Mouse (Mus musculus) heart, embryonic 16.5 days (tissue): ENCODE results near the gene Tmem182. TPM values are rescaled to one million over a fixed set of nuclear protein-coding genes. Genes with fewer than 3 reads are reported as not detected.
A peak's percentile ranks its signal among the peaks of the same experiment; 100 is the strongest.

Source experiments
- ATAC-seq: fragments of 200-750 bp; cut with Nextera tagmentation; replicated peaks from 2 replicates; pipeline ENCODE4 v1.8.0; 2017; ENCODE audit warnings: moderate number of reproducible peaks; ENCODE audit not compliant: insufficient read depth, low FRiP score; ENCODE audit errors: extremely low read depth
- H3K27ac ChIP-seq: fragments of 300-500 bp; sonication (generic); 2 replicates; pipeline ENCODE4 v1.5.1; 2014; ENCODE audit warnings: mild to moderate bottlenecking, low read length, control low read depth, moderate library complexity
- H3K27me3 ChIP-seq: fragments of 300-500 bp; sonication (generic); 2 replicates; pipeline ENCODE4 v1.6.1; 2014; ENCODE audit warnings: low read length, mixed read lengths; ENCODE audit not compliant: control insufficient read depth, insufficient read depth
- H3K36me3 ChIP-seq: fragments of 300-500 bp; sonication (generic); 2 replicates; pipeline ENCODE4 v1.6.1; 2014; ENCODE audit not compliant: control insufficient read depth, insufficient read depth
- H3K4me1 ChIP-seq: fragments of 300-500 bp; sonication (generic); 2 replicates; pipeline ENCODE4 v1.6.1; 2014; ENCODE audit warnings: low read length, mixed read lengths; ENCODE audit not compliant: control insufficient read depth, insufficient read depth
- H3K4me2 ChIP-seq: fragments of 300-500 bp; sonication (generic); 2 replicates; pipeline ENCODE4 v1.6.1; 2014; ENCODE audit warnings: low read depth, mild to moderate bottlenecking, control low read depth, low read length
- H3K4me3 ChIP-seq: fragments of 300-500 bp; sonication (generic); 2 replicates; pipeline ENCODE4 v1.5.1; 2014; ENCODE audit warnings: mild to moderate bottlenecking, control low read depth, low read length
- H3K9ac ChIP-seq: fragments of 300-500 bp; sonication (generic); 2 replicates; pipeline ENCODE4 v1.6.1; 2014; ENCODE audit warnings: low read length, control low read depth
- H3K9me3 ChIP-seq: fragments of 300-500 bp; sonication (generic); replicated peaks from 2 replicates; pipeline ENCODE4 v1.6.1; 2016; ENCODE audit warnings: low read length; ENCODE audit not compliant: control insufficient read depth
- WGBS: fragments of 180-500 bp; shearing (Covaris S2); extraction: QIAGEN DNeasy Blood & Tissue Kit; methylation state at CpG from one replicate; pipeline ENCODE4 v1.1.7; 2014; 5-methylcytosine and 5-hydroxymethylcytosine counted together
- polyA plus RNA-seq: library from polyadenylated mRNA; unstranded; fragments of >200 nt; fragmentation: Nextera tagmentation; extraction: Ambion mirVana; gene quantifications from 2 replicates; pipeline ENCODE4 v1.2.1, GENCODE M21; 2015

The Tmem182 gene
- polyA plus RNA-seq = 49.7 and 58.2 TPM in 2 replicates

DNA sequence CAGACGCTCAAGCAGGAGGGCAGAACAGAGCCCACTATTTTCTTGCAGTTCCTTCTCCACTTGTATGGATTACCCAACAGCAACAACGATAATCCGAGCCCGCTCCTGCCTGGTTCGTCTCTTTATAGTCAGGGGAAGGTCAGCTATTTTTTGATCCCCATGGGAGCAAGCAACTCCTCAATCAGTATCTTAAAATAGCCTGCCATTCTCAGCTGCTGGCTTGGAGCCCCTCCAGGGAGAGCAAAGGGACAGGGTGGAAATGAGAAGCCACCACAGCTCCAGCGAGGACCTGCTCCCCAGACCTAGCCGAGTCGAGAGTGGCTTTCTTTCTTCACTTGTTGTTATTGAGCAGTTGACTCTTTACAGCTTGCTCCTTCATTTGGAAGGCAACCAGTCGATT, at the start of gene Tmem182:
Gene Tmem182, plus strand, starts transcription at position 251 of the 400 bp plus-strand sequence.
- no peaks in the 10 kb centered on the region for H3K9me3 ChIP-seq
- peak within 1 kb of the TSS; percentile 67 for H3K9ac ChIP-seq
- H3K27me3 ChIP-seq = no peaks in the 10 kb centered on the region
- peak within 1 kb of the TSS; percentile 96 for H3K27ac ChIP-seq
- H3K4me1 ChIP-seq = peaks cover 10% of the 10 kb centered on the region
- peak; percentile 91 for ATAC-seq
- 32% methylated on average over 9 of the region's 9 CpGs for WGBS
- H3K36me3 ChIP-seq = no peaks in the 10 kb centered on the region
- peak within 1 kb of the TSS; percentile 49 for H3K4me3 ChIP-seq
- peak within 1 kb of the TSS; percentile 55 for H3K4me2 ChIP-seq

- Histone ChIP-seq H3K9ac (no peak overlapping the region), H3K4me3 (no peak overlapping the region), H3K27ac (no peak overlapping the region), H3K4me1 (no peaks in the 10 kb centered on the region), H3K36me3 (no peaks in the 10 kb centered on the region), H3K27me3 (no peaks in the 10 kb centered on the region), H3K9me3 (no peaks in the 10 kb centered on the region), H3K4me2 (no peak overlapping the region)
- ATAC-seq = no peak
- 81% methylated on average over 6 of the region's 6 CpGs for WGBS
Observed at GRCm38 (mm10) chr1:40759751-40760445, 45.5 kb upstream of the Tmem182 start.

DNA sequence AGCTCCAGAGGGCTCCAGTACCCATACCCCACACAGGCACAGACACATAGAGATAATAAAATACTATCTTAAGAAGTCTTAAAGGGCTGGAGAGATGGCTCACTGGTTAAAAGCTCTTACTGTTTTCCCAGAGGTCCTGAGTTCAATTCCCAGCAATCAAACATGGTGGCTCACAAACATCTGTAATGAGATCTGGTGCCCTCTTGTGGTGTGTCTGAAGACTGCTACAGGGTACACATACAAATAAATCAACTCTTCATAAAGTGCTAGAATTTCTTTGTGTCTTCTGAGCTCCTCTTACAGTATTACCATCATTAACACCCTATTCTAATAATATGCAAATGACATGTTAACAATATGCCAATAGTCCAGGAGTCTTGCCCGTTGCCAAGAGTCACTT, 41.4 kb upstream of the Tmem182 start:
- Histone ChIP-seq H3K4me3 (no peak overlapping the region), H3K4me1 (no peaks in the 10 kb centered on the region), H3K9ac (no peak overlapping the region), H3K27me3 (no peaks in the 10 kb centered on the region), H3K36me3 (no peaks in the 10 kb centered on the region), H3K4me2 (no peak overlapping the region), H3K9me3 (no peaks in the 10 kb centered on the region), H3K27ac (no peak overlapping the region)
- WGBS = 89% methylated on average over 1 of the region's 1 CpGs
- no peak for ATAC-seq

GRCm38 (mm10) chr1:40764701-40765275, 40.6 kb upstream of the Tmem182 start:
- Histone ChIP-seq H3K4me3 (no peak overlapping the region), H3K36me3 (no peaks in the 10 kb centered on the region), H3K4me1 (no peaks in the 10 kb centered on the region), H3K27ac (no peak overlapping the region), H3K9ac (no peak overlapping the region), H3K27me3 (no peaks in the 10 kb centered on the region), H3K4me2 (no peak overlapping the region), H3K9me3 (no peaks in the 10 kb centered on the region)
- 71% methylated on average over 15 of the region's 15 CpGs for WGBS
- no peak for ATAC-seq

DNA sequence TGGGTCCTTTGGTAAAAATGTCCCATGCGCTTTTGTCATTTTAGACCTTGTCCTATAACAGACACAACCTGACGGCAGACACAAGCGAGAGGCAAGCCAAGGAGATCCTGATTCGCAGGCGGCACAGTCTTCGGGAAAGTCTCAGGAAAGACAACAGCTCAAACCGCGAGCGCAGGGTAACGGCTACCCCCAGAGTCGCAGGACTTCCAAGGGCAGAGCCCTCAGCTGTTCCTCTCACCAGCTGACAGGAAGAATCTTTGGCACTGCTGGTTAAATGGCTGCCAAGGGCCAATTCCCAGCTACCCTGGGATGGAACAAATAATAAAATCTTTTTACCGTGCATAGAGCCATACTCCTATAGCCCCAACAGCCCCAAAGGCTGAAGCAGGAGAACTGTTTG, 39.9 kb upstream of the Tmem182 start:
- Histone ChIP-seq H3K4me2 (no peak overlapping the region), H3K9ac (no peak overlapping the region), H3K27ac (no peak overlapping the region), H3K36me3 (no peaks in the 10 kb centered on the region), H3K4me1 (no peaks in the 10 kb centered on the region), H3K9me3 (no peaks in the 10 kb centered on the region), H3K4me3 (no peak overlapping the region), H3K27me3 (no peaks in the 10 kb centered on the region)
- WGBS = 85% methylated on average over 12 of the region's 12 CpGs
- ATAC-seq = no peak

- no peak for ATAC-seq
Observed at GRCm38 (mm10) chr1:40767588-40767987, 37.8 kb upstream of the Tmem182 start.

DNA sequence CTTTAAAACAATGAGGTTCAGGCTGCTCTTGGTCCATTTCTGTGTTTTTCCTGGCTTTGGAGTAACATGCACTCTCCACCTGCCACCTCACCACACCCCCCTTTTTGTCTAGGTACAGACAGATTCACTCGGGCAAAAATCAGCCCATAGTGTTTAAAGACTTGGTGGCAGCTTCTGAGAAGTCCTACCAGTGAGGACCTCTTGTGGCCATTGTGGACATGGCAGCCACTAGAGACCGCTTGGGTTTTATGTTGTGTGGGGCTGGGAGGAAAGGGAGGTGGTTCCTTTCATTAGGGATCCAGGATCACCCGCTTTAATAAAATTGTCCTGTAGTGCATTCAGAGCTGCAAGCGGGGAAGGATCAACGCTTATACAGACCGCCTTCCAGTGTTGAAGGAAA, 36.8 kb upstream of the Tmem182 start:
- H3K4me3 ChIP-seq = no peak overlapping the region
- no peaks in the 10 kb centered on the region for H3K27me3 ChIP-seq
- no peak for ATAC-seq
- H3K36me3 ChIP-seq = peaks cover under 1% of the 10 kb centered on the region; the same call in 1 of the 2 replicates
- no peaks in the 10 kb centered on the region for H3K4me1 ChIP-seq
- H3K4me2 ChIP-seq = no peak overlapping the region
- no peak overlapping the region for H3K27ac ChIP-seq
- H3K9me3 ChIP-seq = no peaks in the 10 kb centered on the region
- whole genome bisulfite sequencing = 29% methylated on average over 6 of the region's 6 CpGs
- H3K9ac ChIP-seq = no peak overlapping the region

More at GRCm38 (mm10) chr1:40767588-40767987, 37.8 kb upstream of the Tmem182 start:
- Histone ChIP-seq H3K9me3 (no peaks in the 10 kb centered on the region), H3K4me2 (no peak overlapping the region), H3K27me3 (no peaks in the 10 kb centered on the region), H3K36me3 (no peaks in the 10 kb centered on the region), H3K4me3 (no peak overlapping the region), H3K27ac (no peak overlapping the region), H3K9ac (no peak overlapping the region), H3K4me1 (no peaks in the 10 kb centered on the region)
- 80% methylated on average over 18 of the region's 18 CpGs for WGBS

DNA sequence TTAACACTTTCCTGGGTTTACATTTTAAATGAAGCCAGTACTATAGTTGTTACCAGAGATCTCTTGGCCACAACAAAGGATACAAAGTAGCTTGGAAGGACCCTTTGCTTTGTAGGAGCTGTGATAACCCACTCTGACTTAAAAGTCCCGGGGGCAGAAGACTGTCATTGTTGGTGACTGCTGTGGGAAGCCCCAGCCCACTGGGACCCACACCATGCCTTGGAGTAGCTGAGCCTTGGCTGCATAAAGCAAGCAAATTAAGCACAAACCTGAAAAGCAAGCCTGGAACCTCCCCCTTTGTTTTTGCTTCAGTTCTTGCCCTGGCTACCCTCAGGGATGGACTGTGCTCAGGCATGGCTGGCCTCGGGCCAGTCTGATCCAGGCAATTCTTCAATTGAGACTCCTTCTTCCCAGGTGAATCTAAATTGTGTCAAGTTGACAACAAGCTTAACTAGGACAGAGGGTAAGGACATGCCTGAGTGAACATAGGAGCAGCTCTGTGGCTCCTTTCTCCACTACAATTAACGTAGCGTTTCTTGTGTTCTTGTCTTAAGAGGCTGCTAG, 36.0 kb upstream of the Tmem182 start:
- no peak for ATAC-seq

More for the DNA sequence above, 36.0 kb upstream of the Tmem182 start:
- no peaks in the 10 kb centered on the region for H3K27me3 ChIP-seq
- no peaks in the 10 kb centered on the region for H3K4me1 ChIP-seq
- H3K27ac ChIP-seq = no peak overlapping the region
- H3K4me3 ChIP-seq = no peak overlapping the region
- no peak overlapping the region for H3K9ac ChIP-seq
- no peaks in the 10 kb centered on the region for H3K9me3 ChIP-seq
- 73% methylated on average over 4 of the region's 4 CpGs for WGBS
- no peak overlapping the region for H3K4me2 ChIP-seq
- peaks cover 6% of the 10 kb centered on the region; the same call in 1 of the 2 replicates for H3K36me3 ChIP-seq
